Mouse (Mus musculus): ENCODE results near the gene Naa38. TPM values are rescaled to one million over a fixed set of nuclear protein-coding genes. Genes with fewer than 3 reads are reported as not detected.

Naa38 gene
- polyA plus RNA-seq, 1 experiment = 77.9 TPM

GRCm38 (mm10) chr11:69401210-69401637, 5.9 kb downstream of the Naa38 start:
- peak; percentile 70; the same call in 1 of the 2 replicates for TF ChIP-seq EP300 (IDR thresholded peaks at IDR 0.05; ENCODE audit: insufficient read depth, low read depth, low read length)
- peak; percentile 89 for TF ChIP-seq POLR2A (IDR thresholded peaks at IDR 0.05; ENCODE audit: insufficient read depth, low read length)
- TF ChIP-seq CTCF (IDR thresholded peaks at IDR 0.05; ENCODE audit: low read depth, low read length) = peak; percentile 91
- no peaks in the 10 kb centered on the region for H3K27me3 ChIP-seq (ENCODE audit: control insufficient read depth, insufficient read depth, low read length, poor library complexity, severe bottlenecking)
- H3K9me3 ChIP-seq (replicated peaks; ENCODE audit: control insufficient read depth, insufficient read depth, low read length, poor library complexity, severe bottlenecking) = no peaks in the 10 kb centered on the region
- no peaks in the 10 kb centered on the region for H3K36me3 ChIP-seq (ENCODE audit: control insufficient read depth, insufficient read depth, low read length, poor library complexity, severe bottlenecking)
- H3K4me1 ChIP-seq (ENCODE audit: control insufficient read depth, insufficient read depth, low read length) = no peaks in the 10 kb centered on the region
- H3K4me3 ChIP-seq (ENCODE audit: low read depth, low read length) = peak overlapping the region; percentile 25
- H3K27ac ChIP-seq (ENCODE audit: insufficient read depth, low read length) = no peak overlapping the region
- H3K9ac ChIP-seq (ENCODE audit: low read depth, poor library complexity, severe bottlenecking) = no peak overlapping the region

GRCm38 (mm10) chr11:69401987-69402386, 6.7 kb downstream of the Naa38 start:
- no peak overlapping the region for H3K9ac ChIP-seq (ENCODE audit: low read depth, poor library complexity, severe bottlenecking)
- no peaks in the 10 kb centered on the region for H3K4me1 ChIP-seq (ENCODE audit: control insufficient read depth, insufficient read depth, low read length)
- TF ChIP-seq POLR2A (IDR thresholded peaks at IDR 0.05; ENCODE audit: insufficient read depth, low read length) = no peak
- no peak for TF ChIP-seq EP300 (IDR thresholded peaks at IDR 0.05; ENCODE audit: insufficient read depth, low read depth, low read length)
- no peak for TF ChIP-seq CTCF (IDR thresholded peaks at IDR 0.05; ENCODE audit: low read depth, low read length)
- no peak overlapping the region for H3K4me3 ChIP-seq (ENCODE audit: low read depth, low read length)
- no peak overlapping the region for H3K27ac ChIP-seq (ENCODE audit: insufficient read depth, low read length)
- no peaks in the 10 kb centered on the region for H3K36me3 ChIP-seq (ENCODE audit: control insufficient read depth, insufficient read depth, low read length, poor library complexity, severe bottlenecking)
- no peaks in the 10 kb centered on the region for H3K9me3 ChIP-seq (replicated peaks; ENCODE audit: control insufficient read depth, insufficient read depth, low read length, poor library complexity, severe bottlenecking)
- H3K27me3 ChIP-seq (ENCODE audit: control insufficient read depth, insufficient read depth, low read length, poor library complexity, severe bottlenecking) = no peaks in the 10 kb centered on the region

- Histone ChIP-seq H3K4me1 (ENCODE audit: control insufficient read depth, insufficient read depth, low read length) (no peaks in the 10 kb centered on the region), H3K9me3 (replicated peaks; ENCODE audit: control insufficient read depth, insufficient read depth, low read length, poor library complexity, severe bottlenecking) (no peaks in the 10 kb centered on the region), H3K4me3 (ENCODE audit: low read depth, low read length) (peak overlapping the region; percentile 33), H3K36me3 (ENCODE audit: control insufficient read depth, insufficient read depth, low read length, poor library complexity, severe bottlenecking) (no peaks in the 10 kb centered on the region), H3K27ac (ENCODE audit: insufficient read depth, low read length) (no peak overlapping the region), H3K27me3 (ENCODE audit: control insufficient read depth, insufficient read depth, low read length, poor library complexity, severe bottlenecking) (no peaks in the 10 kb centered on the region), H3K9ac (ENCODE audit: low read depth, poor library complexity, severe bottlenecking) (peak overlapping the region; percentile 43)
- no peak for TF ChIP-seq EP300 (IDR thresholded peaks at IDR 0.05; ENCODE audit: insufficient read depth, low read depth, low read length)
- no peak for TF ChIP-seq CTCF (IDR thresholded peaks at IDR 0.05; ENCODE audit: low read depth, low read length)
- no peak for TF ChIP-seq POLR2A (IDR thresholded peaks at IDR 0.05; ENCODE audit: insufficient read depth, low read length)
These were observed 8.7 kb downstream of the Naa38 start for GRCm38 (mm10) chr11:69403691-69404594.

- peak overlapping the region; percentile 43 for H3K9ac ChIP-seq (ENCODE audit: low read depth, poor library complexity, severe bottlenecking)
- H3K4me3 ChIP-seq (ENCODE audit: low read depth, low read length) = peak overlapping the region; percentile 33
- H3K36me3 ChIP-seq (ENCODE audit: control insufficient read depth, insufficient read depth, low read length, poor library complexity, severe bottlenecking) = no peaks in the 10 kb centered on the region
These were observed 9.5 kb downstream of the Naa38 start for GRCm38 (mm10) chr11:69404595-69405396.

GRCm38 (mm10) chr11:69405397-69406200, 10.3 kb downstream of the Naa38 start:
- Histone ChIP-seq H3K4me3 (ENCODE audit: low read depth, low read length) (no peak overlapping the region), H3K4me1 (ENCODE audit: control insufficient read depth, insufficient read depth, low read length) (no peaks in the 10 kb centered on the region), H3K27me3 (ENCODE audit: control insufficient read depth, insufficient read depth, low read length, poor library complexity, severe bottlenecking) (no peaks in the 10 kb centered on the region), H3K27ac (ENCODE audit: insufficient read depth, low read length) (no peak overlapping the region), H3K9me3 (replicated peaks; ENCODE audit: control insufficient read depth, insufficient read depth, low read length, poor library complexity, severe bottlenecking) (no peaks in the 10 kb centered on the region), H3K36me3 (ENCODE audit: control insufficient read depth, insufficient read depth, low read length, poor library complexity, severe bottlenecking) (no peaks in the 10 kb centered on the region), H3K9ac (ENCODE audit: low read depth, poor library complexity, severe bottlenecking) (no peak overlapping the region)
- TF ChIP-seq EP300 (IDR thresholded peaks at IDR 0.05; ENCODE audit: insufficient read depth, low read depth, low read length) (no peak), POLR2A (IDR thresholded peaks at IDR 0.05; ENCODE audit: insufficient read depth, low read length) (no peak), CTCF (IDR thresholded peaks at IDR 0.05; ENCODE audit: low read depth, low read length) (no peak)

More at GRCm38 (mm10) chr11:69404595-69405396, 9.5 kb downstream of the Naa38 start:
- Histone ChIP-seq H3K9me3 (replicated peaks; ENCODE audit: control insufficient read depth, insufficient read depth, low read length, poor library complexity, severe bottlenecking) (no peaks in the 10 kb centered on the region), H3K27ac (ENCODE audit: insufficient read depth, low read length) (no peak overlapping the region), H3K27me3 (ENCODE audit: control insufficient read depth, insufficient read depth, low read length, poor library complexity, severe bottlenecking) (no peaks in the 10 kb centered on the region), H3K4me1 (ENCODE audit: control insufficient read depth, insufficient read depth, low read length) (no peaks in the 10 kb centered on the region)
- no peak for TF ChIP-seq CTCF (IDR thresholded peaks at IDR 0.05; ENCODE audit: low read depth, low read length)
- TF ChIP-seq EP300 (IDR thresholded peaks at IDR 0.05; ENCODE audit: insufficient read depth, low read depth, low read length) = no peak
- no peak for TF ChIP-seq POLR2A (IDR thresholded peaks at IDR 0.05; ENCODE audit: insufficient read depth, low read length)
